In genomic region chr7:112760782-112761181, GRCm38 (mm10) we compare ENCODE assay signal across 8 mouse cellular contexts.
A peak's percentile ranks its signal among the peaks of the same experiment; 100 is the strongest.
DNase-seq lines count a peak whose midpoint lies in the region; ATAC-seq lines count a peak whose summit lies in the region.

No protein-coding gene starts in this region.

- peak overlapping the region; percentile 12; the same call in 1 of the 2 replicates for H3K4me2 ChIP-seq in forebrain, embryonic 16.5 days (ENCODE audit: low read length)
- no peak overlapping the region for H3K4me2 ChIP-seq in hindbrain, embryonic 15.5 days
- no peak overlapping the region for H3K4me2 ChIP-seq in limb, embryonic 12.5 days
- H3K4me2 ChIP-seq in neural tube, embryonic 13.5 days = peak overlapping the region; percentile 11

- H3K9ac ChIP-seq in forebrain, embryonic 16.5 days (replicated peaks; ENCODE audit: low read depth, low read length) = peak overlapping the region; percentile 24; the same call in 1 of the 2 replicates
- H3K9ac ChIP-seq in hindbrain, embryonic 15.5 days = no peak overlapping the region
- no peak overlapping the region for H3K9ac ChIP-seq in limb, embryonic 12.5 days (replicated peaks)
- no peak overlapping the region for H3K9ac ChIP-seq in neural tube, embryonic 13.5 days

- peak overlapping the region; percentile 44 for H3K27ac ChIP-seq in forebrain, embryonic 16.5 days (ENCODE audit: low read length)
- peak overlapping the region; percentile 20; the same call in 1 of the 2 replicates for H3K27ac ChIP-seq in hindbrain, embryonic 15.5 days (replicated peaks)
- H3K27ac ChIP-seq in limb, embryonic 12.5 days = peak overlapping the region; percentile 41; the same call in 1 of the 2 replicates
- peak overlapping the region; percentile 77 for H3K27ac ChIP-seq in neural tube, embryonic 13.5 days (replicated peaks)

- no peak overlapping the region for H3K4me3 ChIP-seq in forebrain, embryonic 16.5 days (replicated peaks; ENCODE audit: low read length)
- no peak overlapping the region for H3K4me3 ChIP-seq in hindbrain, embryonic 15.5 days
- no peak overlapping the region for H3K4me3 ChIP-seq in limb, embryonic 12.5 days (replicated peaks)
- no peak overlapping the region for H3K4me3 ChIP-seq in neural tube, embryonic 13.5 days

- peaks cover 43% of the 10 kb centered on the region for H3K4me1 ChIP-seq in forebrain, embryonic 16.5 days (replicated peaks; ENCODE audit: control insufficient read depth, insufficient read depth, low read length)
- peaks cover 44% of the 10 kb centered on the region for H3K4me1 ChIP-seq in hindbrain, embryonic 15.5 days (replicated peaks)
- peaks cover 54% of the 10 kb centered on the region for H3K4me1 ChIP-seq in limb, embryonic 12.5 days (replicated peaks)
- H3K4me1 ChIP-seq in neural tube, embryonic 13.5 days (replicated peaks) = peaks cover 79% of the 10 kb centered on the region

- no peaks in the 10 kb centered on the region for H3K9me3 ChIP-seq in forebrain, embryonic 16.5 days (ENCODE audit: control insufficient read depth, low read length)
- H3K9me3 ChIP-seq in hindbrain, embryonic 15.5 days = no peaks in the 10 kb centered on the region
- no peaks in the 10 kb centered on the region for H3K9me3 ChIP-seq in limb, embryonic 12.5 days
- no peaks in the 10 kb centered on the region for H3K9me3 ChIP-seq in neural tube, embryonic 13.5 days

- peak; percentile 65 for DNase-seq in 3T3-L1 (ENCODE audit: low read depth, low spot score)
- peak; percentile 93 for DNase-seq in Muller cell, postnatal 12 days (ENCODE audit: inconsistent ontology term)
- no peak for DNase-seq in c-Kit-positive CD71-positive TER-119-positive erythroid progenitor cells, embryonic 14.5 days (ENCODE audit: low spot score)
- no peak for DNase-seq in testis, postnatal 14 days (ENCODE audit: low spot score)

- WGBS in forebrain, embryonic 16.5 days = 16% methylated on average over 8 of the region's 8 CpGs
- 16% methylated on average over 8 of the region's 8 CpGs for WGBS in hindbrain, embryonic 15.5 days
- 57% methylated on average over 8 of the region's 8 CpGs for WGBS in limb, embryonic 12.5 days
- 18% methylated on average over 8 of the region's 8 CpGs for WGBS in neural tube, embryonic 13.5 days

- no peaks in the 10 kb centered on the region for H3K36me3 ChIP-seq in forebrain, embryonic 16.5 days (ENCODE audit: control insufficient read depth, insufficient read depth)
- no peaks in the 10 kb centered on the region for H3K36me3 ChIP-seq in hindbrain, embryonic 15.5 days
- H3K36me3 ChIP-seq in limb, embryonic 12.5 days = peaks cover 13% of the 10 kb centered on the region
- H3K36me3 ChIP-seq in neural tube, embryonic 13.5 days = no peaks in the 10 kb centered on the region

- peak; percentile 81 for ATAC-seq in forebrain, embryonic 16.5 days
- ATAC-seq in hindbrain, embryonic 15.5 days (ENCODE audit: low FRiP score, low read depth) = 0 out of 2 replicates have a peak, but pooled peaks have one; percentile 55
- ATAC-seq in limb, embryonic 12.5 days (ENCODE audit: insufficient number of reproducible peaks, insufficient read depth, low FRiP score, low TSS enrichment, low read depth) = no peak
- peak; percentile 69; the same call in 1 of the 2 replicates for ATAC-seq in neural tube, embryonic 13.5 days (ENCODE audit: low read depth)

- H3K27me3 ChIP-seq in forebrain, embryonic 16.5 days (replicated peaks; ENCODE audit: control insufficient read depth, insufficient read depth, low read length) = no peaks in the 10 kb centered on the region
- no peaks in the 10 kb centered on the region for H3K27me3 ChIP-seq in hindbrain, embryonic 15.5 days
- H3K27me3 ChIP-seq in limb, embryonic 12.5 days = no peaks in the 10 kb centered on the region
- H3K27me3 ChIP-seq in neural tube, embryonic 13.5 days = no peaks in the 10 kb centered on the region

Comparison
In these comparisons a context has a peak if more than half of its experiments do, and no peak if none do; other contexts are left out.
1. DNase-seq: peak in 3T3-L1 (single experiment) and Muller cell, postnatal 12 days (single experiment); none in c-Kit-positive CD71-positive TER-119-positive erythroid progenitor cells, embryonic 14.5 days (single experiment) and testis, postnatal 14 days (single experiment).
2. H3K27ac ChIP-seq: peak in every context shown above with its lines; median percentile 77 in neural tube, embryonic 13.5 days; 44 in forebrain, embryonic 16.5 days; 41 in limb, embryonic 12.5 days; 20 in hindbrain, embryonic 15.5 days.
3. H3K4me2 ChIP-seq: peak in forebrain, embryonic 16.5 days (single experiment) and neural tube, embryonic 13.5 days (single experiment); none in hindbrain, embryonic 15.5 days (single experiment) and limb, embryonic 12.5 days (single experiment).